Mouse (Mus musculus) ZHBTc4 (cell line): ENCODE measurements around the gene Atxn7.
A peak's percentile ranks its signal among the peaks of the same experiment; 100 is the strongest.

ENCODE experiments used
- DNase-seq: peaks from one replicate; pipeline ENCODE4 v3.0.0-alpha.2; 2011; ENCODE audit warnings: low read depth, low spot score

The Atxn7 gene

DNA sequence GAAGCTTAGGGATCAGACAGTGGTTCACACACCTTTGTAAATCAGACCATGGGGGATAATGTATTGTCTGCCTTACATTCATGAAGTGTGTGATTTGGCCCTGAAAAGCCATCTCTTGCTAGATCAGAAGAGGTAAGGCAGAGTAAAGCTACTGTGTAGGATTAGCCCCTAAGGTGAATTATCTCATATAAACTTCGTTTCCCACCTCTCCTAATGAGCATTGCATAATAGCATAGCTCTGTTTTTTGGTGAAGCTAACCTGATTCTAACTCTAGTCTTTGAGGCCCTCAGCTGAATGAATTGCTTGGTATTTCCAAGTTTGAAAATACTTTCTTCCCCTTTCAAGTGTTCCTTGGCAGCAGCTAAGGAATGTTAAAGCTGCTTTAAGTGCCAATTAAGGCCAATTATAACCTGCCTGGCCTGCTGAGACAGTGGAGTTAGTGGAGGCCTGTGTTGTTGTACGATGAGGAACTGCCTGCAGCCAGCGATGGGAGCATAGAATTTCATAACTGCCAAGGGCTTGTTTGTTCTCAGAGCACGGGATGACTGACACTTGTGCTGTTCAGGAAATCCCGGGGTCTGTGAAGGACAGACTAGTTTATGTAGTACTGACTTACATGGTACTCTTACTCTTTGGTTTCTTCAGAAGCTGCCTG, 103.4 kb downstream of the Atxn7 start:
- no peak for DNase-seq

DNA sequence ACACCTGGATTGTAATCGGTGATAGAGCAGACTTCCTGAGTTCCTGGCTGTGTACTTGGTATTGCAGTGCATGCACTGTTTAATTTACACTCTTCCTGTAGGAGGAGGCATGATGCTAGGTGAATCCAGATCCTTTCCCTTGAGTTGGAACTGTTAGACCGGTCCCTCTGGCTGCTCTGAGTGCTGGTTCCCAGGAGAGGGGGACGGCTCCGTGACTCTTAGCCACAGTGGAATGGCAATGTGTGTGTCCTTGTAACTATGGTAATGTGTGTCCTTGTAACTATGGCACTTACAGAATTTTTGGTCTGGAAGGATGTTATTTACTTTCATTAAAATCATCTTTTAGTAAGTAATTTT, 103.9 kb downstream of the Atxn7 start:
- DNase-seq, result no peak

GRCm38 (mm10) chr14:14066241-14066640, 105.0 kb downstream of the Atxn7 start:
- no peak for DNase-seq

- DNase-seq, result peak; percentile 27
Measured at GRCm38 (mm10) chr14:14067648-14068472, 106.6 kb downstream of the Atxn7 start.

DNA sequence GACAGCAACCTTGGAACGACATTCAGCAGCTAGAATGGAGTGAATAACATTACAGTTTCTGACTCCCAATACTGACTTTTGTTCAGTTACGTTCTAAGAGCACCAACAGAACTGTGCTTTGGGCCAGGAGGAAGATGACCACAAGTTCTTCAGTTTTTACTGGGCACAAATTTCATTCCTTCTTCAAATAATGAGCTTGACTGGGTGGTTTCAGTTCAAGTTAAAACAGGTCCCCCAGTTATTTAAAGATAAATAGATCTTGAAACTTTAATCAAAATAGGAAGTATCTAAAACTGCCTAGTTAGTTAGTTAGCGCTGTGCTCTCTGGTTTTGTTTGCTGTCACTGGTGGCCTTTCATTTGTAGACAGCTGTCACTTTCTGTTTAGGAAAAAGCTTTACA, 107.3 kb downstream of the Atxn7 start:
- no peak for DNase-seq

GRCm38 (mm10) chr14:14070541-14071315, 109.5 kb downstream of the Atxn7 start:
- DNase-seq, result no peak

GRCm38 (mm10) chr14:14071456-14071855, 110.2 kb downstream of the Atxn7 start:
- no peak for DNase-seq

GRCm38 (mm10) chr14:14080604-14081194, 119.5 kb downstream of the Atxn7 start:
- DNase-seq, result no peak

DNA sequence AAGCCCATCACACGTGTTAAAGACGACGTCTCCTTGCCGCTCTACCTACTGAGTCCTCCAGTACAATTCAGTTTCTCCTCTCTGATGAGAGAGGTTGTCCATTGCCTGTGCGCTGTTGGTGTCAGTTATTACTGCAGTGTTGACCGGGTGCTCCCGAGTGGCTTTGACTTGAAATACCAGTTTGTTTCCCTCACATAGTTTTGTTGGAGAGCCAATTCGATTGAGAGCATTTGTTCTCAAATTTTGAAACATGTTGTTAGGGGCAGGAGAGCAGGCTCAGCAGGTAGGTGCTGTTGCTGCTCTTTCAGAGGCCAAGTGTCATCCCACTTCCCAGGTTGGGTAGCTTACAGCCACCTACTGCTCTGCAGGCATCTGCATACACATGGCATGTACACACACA, 122.6 kb downstream of the Atxn7 start:
- DNase-seq, result no peak

DNA sequence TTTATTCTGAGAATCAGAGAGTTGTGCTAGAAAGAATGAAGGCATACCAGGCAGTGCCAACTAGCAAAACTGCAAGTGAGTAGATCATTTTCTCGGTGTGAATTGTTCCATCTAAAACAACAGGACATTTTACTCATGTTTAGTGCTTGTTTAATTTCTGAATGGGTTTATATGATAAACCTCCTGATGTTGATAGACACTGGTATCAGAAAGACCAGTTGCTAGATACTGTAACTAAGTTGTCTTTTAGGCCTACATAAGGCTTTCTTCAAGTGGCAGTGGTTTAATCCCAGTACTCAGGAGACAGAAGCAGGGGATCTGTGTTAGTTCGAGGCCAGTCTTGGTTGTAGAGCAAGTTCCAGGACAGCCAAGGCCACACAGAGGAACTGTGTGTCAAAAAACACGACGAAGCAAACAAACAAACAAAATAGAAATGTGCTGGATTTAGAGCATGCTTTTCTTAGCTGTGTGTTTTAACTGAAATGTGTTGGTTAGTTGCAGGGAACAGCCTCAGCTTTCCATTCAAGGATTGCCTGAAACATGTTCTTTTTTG, 125.5 kb downstream of the Atxn7 start:
- DNase-seq, result no peak

DNA sequence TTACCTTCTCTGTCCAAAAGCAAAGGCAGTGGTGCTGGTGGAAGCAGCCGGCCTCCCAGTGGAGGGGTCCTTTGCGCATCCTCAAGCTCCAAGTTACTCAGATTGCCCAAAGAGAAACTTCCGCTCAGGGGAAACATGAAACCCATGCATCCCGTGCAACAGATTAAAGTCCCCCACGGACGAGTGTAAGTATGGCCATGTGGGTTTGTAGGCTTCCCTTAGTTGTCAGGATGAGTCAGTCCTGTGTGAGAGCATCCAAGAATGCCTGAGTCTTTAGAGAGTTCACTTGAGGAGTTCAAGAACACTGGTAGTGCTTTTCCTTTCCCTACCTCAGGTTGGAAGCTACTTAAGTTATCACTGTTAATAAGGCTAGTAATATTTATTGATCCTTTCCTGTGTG, 126.1 kb downstream of the Atxn7 start:
- no peak for DNase-seq

DNA sequence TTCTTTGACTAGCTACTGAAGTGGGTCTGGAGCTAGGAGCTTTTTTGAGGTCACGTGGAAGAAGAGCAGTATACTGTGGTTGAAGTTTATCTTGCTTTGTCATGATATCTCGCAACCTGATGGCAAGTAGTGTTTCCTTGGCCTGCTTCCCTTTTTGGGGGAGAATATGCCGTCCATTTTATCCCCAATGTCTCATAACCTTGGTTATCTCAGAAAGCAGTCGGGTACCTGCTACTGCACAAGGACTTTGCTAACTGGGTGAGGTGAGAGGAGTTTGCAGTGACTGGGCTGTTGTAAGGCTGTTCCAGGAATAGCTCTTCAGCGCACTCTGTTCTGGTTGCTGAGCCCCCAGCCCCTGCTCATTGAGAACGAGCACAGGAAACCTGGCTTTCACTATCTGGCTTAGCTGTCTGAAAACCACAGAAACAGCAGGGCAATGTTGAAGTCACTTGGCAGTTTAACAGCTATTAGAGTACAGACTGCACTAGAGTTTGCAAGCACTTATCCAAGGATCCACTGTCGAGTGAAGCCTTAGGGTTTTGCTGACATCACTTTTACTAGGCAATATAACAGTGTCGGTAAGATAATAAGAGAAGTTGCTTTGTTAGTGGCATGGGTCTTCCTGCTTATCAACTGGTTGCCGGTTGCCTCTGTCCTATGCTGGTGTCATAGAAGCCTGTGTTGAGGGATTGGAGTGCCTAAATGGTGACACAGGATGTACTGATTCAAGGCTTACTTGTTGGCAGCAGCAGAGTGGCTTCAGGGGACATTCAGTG, 127.0 kb downstream of the Atxn7 start:
- DNase-seq, result no peak

DNA sequence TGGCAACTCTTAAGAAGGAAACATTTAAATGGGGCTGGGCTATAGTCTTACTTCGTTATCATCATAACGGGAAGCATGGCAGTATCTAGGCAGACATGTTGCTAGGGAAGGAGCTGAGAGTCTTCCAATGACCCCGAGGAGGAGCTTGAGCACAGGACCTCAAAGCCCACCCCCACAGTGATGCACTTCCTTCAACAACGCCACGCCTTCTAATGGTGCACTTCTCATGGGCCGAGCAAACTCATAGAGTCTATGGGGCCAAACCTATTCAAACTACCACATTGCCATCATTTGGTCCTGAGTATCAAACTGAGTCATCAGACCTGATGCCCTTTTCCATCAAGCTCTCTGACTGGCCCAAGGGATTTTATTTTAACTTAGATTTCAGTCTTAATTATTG, 129.3 kb downstream of the Atxn7 start:
- DNase-seq, result no peak

DNA sequence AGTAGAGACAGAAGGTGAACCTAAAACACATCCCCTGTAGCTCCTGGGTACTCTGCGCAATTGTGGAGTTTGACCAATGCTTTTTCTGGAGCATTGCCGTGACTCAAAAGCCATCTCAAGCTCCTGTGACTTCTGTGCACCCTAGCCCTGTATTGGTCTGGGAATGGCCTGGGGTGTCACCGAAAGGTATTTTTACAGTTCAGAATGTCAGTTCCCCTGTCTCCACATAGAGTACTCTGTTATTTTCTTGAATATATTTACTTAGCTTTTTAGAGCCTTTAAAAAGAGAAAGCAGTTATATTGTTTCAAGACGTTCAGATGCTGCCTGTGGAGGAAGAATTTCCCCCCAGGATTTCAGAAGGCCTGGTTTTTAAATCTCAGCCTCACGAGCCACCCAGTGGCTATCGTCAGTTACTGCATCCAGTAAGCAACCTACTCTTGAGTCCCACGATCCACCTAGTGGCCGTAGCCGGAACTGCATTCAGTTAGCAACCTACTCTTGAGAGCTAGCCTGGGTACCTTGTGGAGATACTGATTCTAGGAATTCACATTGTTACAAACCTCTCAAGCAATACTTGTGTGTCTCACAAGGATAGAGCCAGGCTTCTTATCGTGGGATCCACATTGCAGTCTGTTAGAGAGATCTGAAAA, 137.2 kb downstream of the Atxn7 start:
- DNase-seq, result peak; percentile 93

DNA sequence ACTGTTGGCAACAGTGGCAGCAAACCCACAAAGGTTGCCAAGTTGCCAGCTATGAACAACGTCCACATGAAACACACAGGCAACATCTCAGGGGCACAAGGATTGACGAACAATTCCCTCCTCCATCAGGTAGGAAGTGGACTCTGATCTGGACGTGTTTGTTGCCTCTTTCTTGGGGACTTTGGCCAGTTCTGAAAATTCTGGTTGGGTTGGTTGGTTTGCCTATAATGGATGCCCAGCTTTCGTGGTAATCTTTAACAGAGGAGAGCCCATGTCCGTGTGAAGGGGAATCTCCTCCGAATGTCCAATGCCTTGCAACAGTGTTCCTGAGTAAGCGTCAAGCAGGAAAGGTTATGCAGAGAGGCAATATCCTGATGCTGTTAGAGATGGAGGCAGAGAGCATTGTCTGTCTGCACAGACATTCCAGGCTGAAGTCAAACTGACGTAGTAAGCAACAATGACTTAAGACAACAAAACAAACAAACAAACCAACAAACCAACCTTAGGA, 139.6 kb downstream of the Atxn7 start:
- no peak for DNase-seq

DNA sequence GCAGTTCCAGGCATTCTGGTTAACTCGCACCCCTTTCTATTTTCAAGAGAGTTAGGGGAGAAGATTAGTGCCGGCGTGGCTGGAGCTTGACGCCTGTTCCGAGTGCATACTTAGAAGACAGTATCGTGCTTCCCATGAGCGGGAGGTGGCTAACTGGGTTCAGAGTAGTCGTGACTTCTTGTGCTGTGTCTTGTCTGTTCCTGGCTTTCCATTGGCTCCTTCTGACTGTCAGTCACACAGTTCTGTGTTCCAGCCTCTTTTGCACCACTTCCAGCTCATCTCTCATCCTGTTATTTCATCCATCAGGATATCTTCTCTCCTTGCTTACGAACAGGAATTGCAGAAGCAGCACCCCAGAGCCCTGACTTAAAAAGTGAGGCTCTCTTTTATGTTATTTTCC, 140.1 kb downstream of the Atxn7 start:
- no peak for DNase-seq

DNA sequence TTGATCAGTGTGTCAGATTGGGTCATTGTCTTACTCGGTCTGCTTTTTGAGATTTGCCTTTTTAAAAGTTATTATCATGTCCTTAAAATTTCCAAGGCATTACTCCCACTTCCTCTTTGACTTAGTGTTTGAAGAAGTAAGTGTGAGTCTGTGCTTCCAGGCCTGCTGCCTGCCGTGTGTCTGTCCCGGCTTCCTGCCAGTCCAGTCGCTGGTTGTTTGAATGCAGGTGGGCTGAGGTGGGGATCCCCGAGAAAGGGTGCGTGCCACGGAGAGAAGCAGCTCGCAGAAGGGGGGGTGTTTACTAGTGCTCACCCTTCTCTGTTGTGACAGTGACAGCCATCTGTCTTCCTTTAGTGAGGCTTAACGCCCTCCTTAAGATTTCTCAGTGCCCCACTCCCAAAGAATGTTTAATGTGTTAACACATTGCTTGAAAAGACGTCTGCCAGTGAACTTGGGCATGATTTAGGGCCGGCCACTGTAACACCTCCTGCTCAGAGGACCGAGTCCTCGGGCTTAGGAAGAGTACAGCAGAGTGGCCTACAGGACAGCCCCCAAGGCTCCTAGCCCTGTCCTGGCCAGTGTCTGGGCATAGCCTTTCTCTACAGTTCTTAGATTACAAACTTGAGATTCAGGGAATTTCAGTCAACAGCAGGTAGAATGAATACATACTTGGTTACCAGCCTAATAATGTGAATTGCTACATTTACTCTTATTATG, 143.1 kb downstream of the Atxn7 start:
- no peak for DNase-seq

- no peak for DNase-seq
Measured at GRCm38 (mm10) chr14:14104930-14105318, 143.7 kb downstream of the Atxn7 start.

DNA sequence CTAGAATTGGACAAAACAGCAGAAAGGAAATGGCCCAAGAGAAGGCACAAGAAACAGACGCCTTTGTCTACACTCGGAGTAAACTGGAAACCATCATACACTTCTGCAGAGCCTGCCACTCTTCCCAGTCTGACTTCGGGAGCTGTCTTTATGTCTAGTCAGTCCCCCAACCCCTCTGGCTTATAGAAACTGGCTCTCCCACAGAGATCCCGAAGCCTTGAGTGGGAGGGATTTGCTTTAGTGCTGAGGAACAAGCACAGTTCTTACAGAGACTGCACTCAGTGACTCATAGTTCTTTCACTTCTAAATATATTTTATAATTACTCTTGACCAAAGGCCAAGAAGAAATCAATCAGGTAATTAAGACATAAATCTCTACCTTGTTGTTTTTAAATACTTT, 149.5 kb downstream of the Atxn7 start:
- DNase-seq, result no peak
